Mouse (Mus musculus): ENCODE measurements at regions not wholly inside any gene's neighbourhood (a gene's known extent, or its start where the extent isn't known, plus 50 kb on each side); places are given as distances from the start of the nearest gene placed in this dataset.

GRCm38 (mm10) chr2:9595236-9595850 lies 285.7 kb upstream of the 4930412O13Rik start:
- DNase-seq, result no peak

- no peak for DNase-seq
Measured at GRCm38 (mm10) chr2:9596135-9596534, 284.9 kb upstream of the 4930412O13Rik start.

GRCm38 (mm10) chr2:9604984-9605383 lies 276.1 kb upstream of the 4930412O13Rik start:
- DNase-seq, result peak in 1 of 2 experiments; percentile 29

- peak in 1 of 2 experiments; percentile 15 for DNase-seq
Measured at GRCm38 (mm10) chr2:9607547-9607946, 273.5 kb upstream of the 4930412O13Rik start.

GRCm38 (mm10) chr2:9614415-9614814 lies 266.6 kb upstream of the 4930412O13Rik start:
- no peak for DNase-seq

- no peak for DNase-seq
Measured at GRCm38 (mm10) chr2:9616292-9616691, 264.8 kb upstream of the 4930412O13Rik start.

GRCm38 (mm10) chr2:9620303-9621244 lies 260.5 kb upstream of the 4930412O13Rik start:
- peak; percentile 82 to 89 for DNase-seq

- DNase-seq, result no peak
Measured at GRCm38 (mm10) chr2:9623702-9624101, 257.4 kb upstream of the 4930412O13Rik start.

- DNase-seq, result no peak
Measured at GRCm38 (mm10) chr2:9628026-9628425, 253.0 kb upstream of the 4930412O13Rik start.

- peak; percentile 24 to 36 for DNase-seq
Measured at GRCm38 (mm10) chr2:9632719-9633446, 248.2 kb upstream of the 4930412O13Rik start.

- DNase-seq, result no peak
Measured at GRCm38 (mm10) chr2:9639262-9639661, 241.8 kb upstream of the 4930412O13Rik start.

- DNase-seq, result no peak
Measured at GRCm38 (mm10) chr2:9641629-9642028, 239.4 kb upstream of the 4930412O13Rik start.

- DNase-seq, result no peak
Measured at GRCm38 (mm10) chr2:9642411-9642810, 238.6 kb upstream of the 4930412O13Rik start.

- no peak for DNase-seq
Measured at GRCm38 (mm10) chr2:9646466-9646865, 234.6 kb upstream of the 4930412O13Rik start.

GRCm38 (mm10) chr2:9646963-9647362 lies 234.1 kb upstream of the 4930412O13Rik start:
- no peak for DNase-seq

- DNase-seq, result no peak
Measured at GRCm38 (mm10) chr2:9650082-9650481, 231.0 kb upstream of the 4930412O13Rik start.

GRCm38 (mm10) chr2:9658880-9659279 lies 222.2 kb upstream of the 4930412O13Rik start:
- no peak for DNase-seq

GRCm38 (mm10) chr2:9669621-9670020 lies 211.4 kb upstream of the 4930412O13Rik start:
- no peak for DNase-seq

GRCm38 (mm10) chr2:9681691-9682152 lies 199.3 kb upstream of the 4930412O13Rik start:
- DNase-seq, result no peak

GRCm38 (mm10) chr2:9683673-9684210 lies 197.3 kb upstream of the 4930412O13Rik start:
- no peak for DNase-seq

GRCm38 (mm10) chr2:9688176-9688575 lies 192.9 kb upstream of the 4930412O13Rik start:
- no peak for DNase-seq

GRCm38 (mm10) chr2:9689518-9689917 lies 191.5 kb upstream of the 4930412O13Rik start:
- DNase-seq, result no peak

- no peak for DNase-seq
Measured at GRCm38 (mm10) chr2:9691506-9691905, 189.5 kb upstream of the 4930412O13Rik start.

Measured in cerebellum, postnatal 25 days (tissue).